Mouse (Mus musculus): ENCODE measurements around the gene Acer2.

DNA sequence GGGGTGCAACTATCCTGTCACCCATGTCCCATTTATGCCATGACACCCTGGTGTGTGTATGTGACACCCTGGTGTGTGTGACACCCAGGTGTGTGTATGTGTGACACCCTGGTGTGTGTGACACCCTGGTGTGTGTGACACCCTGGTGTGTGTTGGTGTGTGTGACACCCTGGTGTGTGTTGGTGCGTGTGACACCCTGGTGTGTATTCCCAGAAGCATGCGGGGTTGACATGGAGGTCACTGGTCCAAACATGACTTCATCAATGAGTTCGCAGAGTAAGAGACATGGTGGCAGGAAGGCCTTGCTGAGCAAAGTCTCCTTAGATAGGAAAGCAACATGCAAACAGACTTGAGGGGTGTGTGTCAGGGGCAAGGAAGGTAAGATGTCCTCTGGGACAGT lies 52.8 kb downstream of the Acer2 start:
- no peak for TF ChIP-seq CTCF (conservative IDR thresholded peaks at IDR 0.05; ENCODE audit: low read length)
- no peak for TF ChIP-seq NANOG (IDR thresholded peaks at IDR 0.05; ENCODE audit: borderline replicate concordance, low read length)
